Mouse (Mus musculus): ENCODE data around the gene Pmepa1. TPM values are rescaled to one million over a fixed set of nuclear protein-coding genes. Genes with fewer than 3 reads are reported as not detected.

Pmepa1 gene
- polyA plus RNA-seq, 1 experiment from 2014 or later, result 6.0 TPM

DNA sequence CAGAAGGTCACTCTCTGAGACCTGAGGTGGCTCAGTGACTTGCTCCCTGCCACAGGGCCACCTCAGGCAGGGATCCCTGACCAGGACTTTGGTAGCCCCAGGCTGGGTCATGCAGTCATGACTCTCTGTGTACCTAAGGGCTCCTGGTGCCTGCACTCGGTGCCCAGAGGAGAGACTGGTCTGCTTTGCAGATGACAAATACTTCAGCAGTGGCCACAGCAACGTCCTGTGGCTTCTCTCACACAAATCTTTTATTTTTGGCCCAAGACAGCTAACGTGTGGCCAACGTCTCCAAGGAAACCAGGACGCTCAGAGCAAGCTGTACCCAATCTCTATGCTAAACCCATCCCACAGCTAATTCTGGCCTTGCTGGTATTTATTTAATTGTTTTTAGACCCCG lies 16.7 kb upstream of the Pmepa1 start:
- H3K4me2 ChIP-seq (replicated peaks), result no peak overlapping the region
- H3K9ac ChIP-seq, result no peak overlapping the region
- no peak overlapping the region for H3K4me3 ChIP-seq
- H3K9me3 ChIP-seq, result no peaks in the 10 kb centered on the region; the same call in 1 of the 2 replicates
- ATAC-seq (ENCODE audit: low FRiP score, low read depth), result 0 out of 2 replicates have a peak, but pooled peaks have one; percentile 8
- no peaks in the 10 kb centered on the region for H3K27me3 ChIP-seq
- no peaks in the 10 kb centered on the region for H3K4me1 ChIP-seq
- H3K36me3 ChIP-seq, result no peaks in the 10 kb centered on the region
- WGBS, result 74% methylated on average over 6 of the region's 6 CpGs
- no peak overlapping the region for H3K27ac ChIP-seq

DNA sequence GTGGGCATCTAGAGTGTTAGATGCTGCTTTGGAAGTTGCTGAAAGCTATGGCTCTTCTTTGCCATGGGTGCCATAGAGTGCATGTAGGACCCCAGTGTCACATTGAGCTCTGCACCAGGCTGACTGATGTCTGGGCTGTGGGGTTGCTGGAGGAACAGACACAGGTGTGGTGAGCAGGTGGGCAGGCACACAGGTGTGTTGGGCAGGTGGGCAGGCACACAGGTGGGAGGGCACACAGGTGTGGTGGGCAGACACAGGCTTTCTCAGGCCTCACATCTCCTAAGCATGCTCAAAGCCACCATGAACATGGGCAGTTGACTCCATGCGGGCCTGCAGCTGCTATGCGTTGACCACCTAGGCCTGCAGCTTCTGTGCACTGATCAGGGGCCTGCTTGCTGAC lies 16.2 kb upstream of the Pmepa1 start:
- Histone ChIP-seq H3K27ac (no peak overlapping the region), H3K4me1 (no peaks in the 10 kb centered on the region), H3K36me3 (no peaks in the 10 kb centered on the region), H3K4me3 (no peak overlapping the region), H3K9ac (no peak overlapping the region), H3K9me3 (no peaks in the 10 kb centered on the region; the same call in 1 of the 2 replicates), H3K4me2 (replicated peaks) (no peak overlapping the region), H3K27me3 (no peaks in the 10 kb centered on the region)
- 88% methylated on average over 2 of the region's 2 CpGs for WGBS
- 0 out of 2 replicates have a peak, but pooled peaks have one; percentile 24 for ATAC-seq (ENCODE audit: low FRiP score, low read depth)

DNA sequence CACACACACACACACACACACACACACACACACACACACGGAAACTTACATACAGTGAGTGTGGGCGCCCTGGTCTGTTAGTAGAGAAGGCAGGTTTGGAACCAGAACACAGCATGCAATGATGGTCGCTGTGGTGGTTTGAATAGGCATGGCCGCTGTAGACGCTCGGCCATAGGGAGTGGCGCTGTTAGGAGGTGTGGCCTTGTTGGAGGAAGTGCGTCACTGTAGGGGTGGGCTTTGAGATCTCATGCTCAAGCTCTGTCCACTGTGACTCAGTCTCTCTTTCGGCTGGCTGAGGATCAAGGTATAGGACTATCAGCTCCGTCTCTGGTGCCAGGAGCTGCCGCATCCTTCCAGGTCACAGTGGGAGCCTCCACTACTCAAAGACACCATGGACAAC lies 14.6 kb upstream of the Pmepa1 start:
- no peaks in the 10 kb centered on the region for H3K36me3 ChIP-seq
- WGBS, result 93% methylated on average over 11 of the region's 11 CpGs
- ATAC-seq (ENCODE audit: low FRiP score, low read depth), result no peak
- H3K9me3 ChIP-seq, result no peaks in the 10 kb centered on the region; the same call in 1 of the 2 replicates
- H3K4me3 ChIP-seq, result no peak overlapping the region
- H3K27ac ChIP-seq, result no peak overlapping the region
- H3K9ac ChIP-seq, result no peak overlapping the region
- no peak overlapping the region for H3K4me2 ChIP-seq (replicated peaks)
- no peaks in the 10 kb centered on the region for H3K27me3 ChIP-seq
- H3K4me1 ChIP-seq, result no peaks in the 10 kb centered on the region

GRCm38 (mm10) chr2:173289928-173290327 lies 13.6 kb upstream of the Pmepa1 start:
- H3K27ac ChIP-seq, result no peak overlapping the region
- ATAC-seq (ENCODE audit: low FRiP score, low read depth), result no peak

GRCm38 (mm10) chr2:173285816-173286538 lies 9.6 kb upstream of the Pmepa1 start:
- Histone ChIP-seq H3K4me1 (peaks cover 15% of the 10 kb centered on the region), H3K27me3 (no peaks in the 10 kb centered on the region), H3K27ac (no peak overlapping the region), H3K4me3 (no peak overlapping the region), H3K36me3 (no peaks in the 10 kb centered on the region), H3K9ac (no peak overlapping the region), H3K9me3 (no peaks in the 10 kb centered on the region), H3K4me2 (replicated peaks) (no peak overlapping the region)
- peak; percentile 65; the same call in 1 of the 2 replicates for ATAC-seq (ENCODE audit: low FRiP score, low read depth)
- 82% methylated on average over 12 of the region's 12 CpGs for WGBS

More at GRCm38 (mm10) chr2:173289928-173290327, 13.6 kb upstream of the Pmepa1 start:
- Histone ChIP-seq H3K27me3 (no peaks in the 10 kb centered on the region), H3K4me3 (no peak overlapping the region), H3K36me3 (no peaks in the 10 kb centered on the region), H3K9ac (no peak overlapping the region), H3K9me3 (no peaks in the 10 kb centered on the region; the same call in 1 of the 2 replicates), H3K4me1 (no peaks in the 10 kb centered on the region), H3K4me2 (replicated peaks) (no peak overlapping the region)
- WGBS, result 49% methylated on average over 3 of the region's 3 CpGs

GRCm38 (mm10) chr2:173284771-173285170 lies 8.4 kb upstream of the Pmepa1 start:
- Histone ChIP-seq H3K4me1 (peaks cover 21% of the 10 kb centered on the region), H3K27me3 (no peaks in the 10 kb centered on the region), H3K36me3 (no peaks in the 10 kb centered on the region), H3K9ac (no peak overlapping the region), H3K4me2 (replicated peaks) (no peak overlapping the region), H3K27ac (no peak overlapping the region), H3K4me3 (no peak overlapping the region), H3K9me3 (no peaks in the 10 kb centered on the region)
- 81% methylated on average over 6 of the region's 6 CpGs for WGBS
- ATAC-seq (ENCODE audit: low FRiP score, low read depth), result no peak

- H3K27me3 ChIP-seq, result no peaks in the 10 kb centered on the region
- H3K27ac ChIP-seq, result no peak overlapping the region
- no peaks in the 10 kb centered on the region for H3K36me3 ChIP-seq
- no peak overlapping the region for H3K4me2 ChIP-seq (replicated peaks)
- no peak for ATAC-seq (ENCODE audit: low FRiP score, low read depth)
- peaks cover 42% of the 10 kb centered on the region for H3K4me1 ChIP-seq
- H3K9me3 ChIP-seq, result no peaks in the 10 kb centered on the region
- 85% methylated on average over 8 of the region's 8 CpGs for WGBS
- H3K4me3 ChIP-seq, result no peak overlapping the region
- no peak overlapping the region for H3K9ac ChIP-seq
Observed at GRCm38 (mm10) chr2:173282191-173282590, 5.9 kb upstream of the Pmepa1 start.

DNA sequence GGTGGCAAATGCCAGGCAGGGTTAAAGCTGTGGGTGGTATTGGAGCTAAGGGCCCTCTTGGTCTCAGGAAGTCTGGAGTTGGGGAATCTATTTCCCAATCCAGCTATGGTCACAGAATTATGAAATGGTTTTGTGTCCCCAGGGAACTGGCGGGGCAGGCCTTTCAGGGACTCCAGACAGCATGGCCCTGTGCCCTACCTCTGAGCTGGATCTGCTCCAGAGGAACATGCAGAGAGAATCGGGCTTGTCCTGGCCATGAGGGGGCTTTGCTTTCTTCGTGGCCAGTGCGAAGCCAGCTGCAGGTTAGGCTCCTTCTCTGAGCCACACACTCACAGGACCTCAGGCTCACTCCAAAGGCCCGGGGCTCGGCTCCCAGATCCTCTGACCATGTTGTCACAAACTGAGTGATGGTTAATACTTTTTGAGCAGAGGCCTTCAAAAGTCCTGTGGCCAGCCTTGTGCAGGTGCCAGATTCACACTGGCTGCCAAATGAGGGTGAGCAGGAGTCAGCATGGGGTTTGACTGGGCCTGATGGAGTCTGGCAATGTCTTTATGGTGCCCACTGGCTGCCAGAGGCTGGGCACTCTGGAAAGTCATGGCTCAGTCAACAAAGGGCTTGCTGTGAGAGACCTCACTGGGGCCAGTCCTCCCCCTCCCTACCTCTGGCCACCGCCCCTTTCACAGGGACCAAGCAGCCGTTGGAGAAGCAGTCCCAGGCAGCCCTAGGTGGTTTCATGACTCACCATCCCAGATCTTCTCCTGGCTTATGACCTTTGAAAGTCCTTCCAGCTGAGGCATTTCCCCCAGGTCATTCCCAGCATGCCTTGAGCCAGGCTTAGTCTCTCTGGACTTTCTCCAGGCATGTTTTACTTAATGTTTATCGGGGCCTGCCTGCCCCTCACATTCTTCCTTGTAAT lies 4.9 kb upstream of the Pmepa1 start:
- Histone ChIP-seq H3K4me1 (peaks cover 46% of the 10 kb centered on the region), H3K27ac (peak overlapping the region; percentile 61), H3K9ac (peak overlapping the region; percentile 8; the same call in 1 of the 2 replicates), H3K27me3 (no peaks in the 10 kb centered on the region), H3K9me3 (no peaks in the 10 kb centered on the region), H3K4me2 (replicated peaks) (no peak overlapping the region), H3K36me3 (no peaks in the 10 kb centered on the region), H3K4me3 (no peak overlapping the region)
- ATAC-seq (ENCODE audit: low FRiP score, low read depth), result no peak
- 60% methylated on average over 8 of the region's 9 CpGs for WGBS

DNA sequence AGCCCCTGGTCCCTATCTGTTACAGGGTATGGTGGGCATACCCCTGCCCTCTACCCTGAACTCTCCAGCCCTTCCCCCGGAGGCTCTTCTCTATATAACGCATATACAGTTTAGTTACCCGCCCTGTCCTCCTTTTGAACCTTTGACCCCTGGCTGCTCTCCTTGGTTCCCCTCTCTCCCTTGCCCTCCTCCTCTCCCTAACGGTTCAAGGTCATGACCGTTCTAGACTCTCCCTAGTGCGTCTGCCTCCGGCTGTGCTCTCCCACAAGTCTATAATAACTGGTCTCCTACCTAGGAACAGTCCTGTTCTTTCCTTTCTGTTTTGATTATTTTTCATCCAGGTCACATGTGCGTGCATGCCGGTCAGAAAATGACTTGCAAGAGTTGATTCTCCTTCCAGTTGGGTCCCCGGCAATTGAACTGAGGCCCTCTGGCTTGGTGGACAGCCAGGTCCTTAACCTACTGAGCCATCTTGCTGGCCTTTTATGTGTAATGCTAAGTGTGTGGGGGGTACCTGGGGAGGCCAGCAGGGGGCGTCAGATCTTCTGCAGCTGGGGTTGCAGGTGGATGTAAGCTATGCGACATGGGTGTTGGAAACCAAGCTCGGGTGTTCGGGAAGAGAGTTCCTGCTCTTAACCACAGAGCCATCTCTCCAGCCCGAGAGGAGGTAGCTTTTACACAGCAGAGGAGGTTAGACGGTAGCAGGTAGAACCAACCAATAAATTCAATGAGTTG lies 2.7 kb upstream of the Pmepa1 start:
- WGBS, result 77% methylated on average over 16 of the region's 16 CpGs
- no peak for ATAC-seq (ENCODE audit: low FRiP score, low read depth)
- no peak overlapping the region for H3K27ac ChIP-seq

GRCm38 (mm10) chr2:173276859-173277258 lies 526 bp upstream of the Pmepa1 start:
- H3K27me3 ChIP-seq, result no peaks in the 10 kb centered on the region
- ATAC-seq (ENCODE audit: low FRiP score, low read depth), result peak; percentile 30
- 2% methylated on average over 12 of the region's 12 CpGs for WGBS
- H3K36me3 ChIP-seq, result no peaks in the 10 kb centered on the region
- peak overlapping the region; percentile 99 for H3K4me3 ChIP-seq
- H3K4me2 ChIP-seq (replicated peaks), result peak overlapping the region; percentile 92
- H3K27ac ChIP-seq, result peak overlapping the region; percentile 85
- H3K4me1 ChIP-seq, result peaks cover 72% of the 10 kb centered on the region
- no peaks in the 10 kb centered on the region for H3K9me3 ChIP-seq
- H3K9ac ChIP-seq, result peak overlapping the region; percentile 75

More for the DNA sequence above, 2.7 kb upstream of the Pmepa1 start:
- no peaks in the 10 kb centered on the region for H3K36me3 ChIP-seq
- H3K9ac ChIP-seq, result no peak overlapping the region
- H3K4me2 ChIP-seq (replicated peaks), result no peak overlapping the region
- no peaks in the 10 kb centered on the region for H3K27me3 ChIP-seq
- peaks cover 57% of the 10 kb centered on the region for H3K4me1 ChIP-seq
- no peaks in the 10 kb centered on the region for H3K9me3 ChIP-seq
- no peak overlapping the region for H3K4me3 ChIP-seq

- Histone ChIP-seq H3K36me3 (no peaks in the 10 kb centered on the region), H3K4me1 (peaks cover 72% of the 10 kb centered on the region), H3K9me3 (no peaks in the 10 kb centered on the region), H3K9ac (peak overlapping the region; percentile 99), H3K4me3 (peak overlapping the region; percentile 99), H3K27me3 (no peaks in the 10 kb centered on the region), H3K27ac (peak overlapping the region; percentile 91), H3K4me2 (replicated peaks) (peak overlapping the region; percentile 92)
- WGBS, result under 1% methylated on average over 84 of the region's 93 CpGs
- 0 out of 2 replicates have a peak, but pooled peaks have one; percentile 0 for ATAC-seq (ENCODE audit: low FRiP score, low read depth)
Observed at GRCm38 (mm10) chr2:173275343-173276201, 761 bp downstream of the Pmepa1 start.
